Mouse (Mus musculus): ENCODE measurements around the gene Znhit3.

DNA sequence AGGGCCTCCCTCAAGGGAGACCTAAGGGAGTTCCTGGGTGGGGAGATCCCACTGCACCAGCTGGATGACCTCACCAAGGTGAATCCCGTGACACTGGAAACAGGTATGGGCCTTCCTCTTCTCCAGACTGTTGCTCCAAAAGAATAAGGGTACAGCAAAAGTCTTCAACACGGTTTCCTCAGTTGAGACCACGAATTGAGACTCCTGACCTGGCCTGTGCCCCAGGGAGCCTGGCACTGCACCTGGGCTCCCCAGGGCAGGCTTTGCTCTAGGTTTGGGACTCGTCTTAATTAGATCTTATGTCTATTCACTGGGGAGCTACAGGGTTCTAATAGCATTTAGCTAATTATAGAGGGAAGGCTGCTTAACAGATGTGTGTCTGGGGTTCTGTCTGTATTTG lies 30.9 kb downstream of the Znhit3 start:
- no peak for TF ChIP-seq GATA1 (IDR thresholded peaks at IDR 0.05; ENCODE audit: borderline replicate concordance, low read length)
- TF ChIP-seq FLI1 (IDR thresholded peaks at IDR 0.05; ENCODE audit: low read length) = no peak
